8 mouse cellular contexts compared by ENCODE assay signal in genomic region chr8:83995973-83996372, GRCm38 (mm10). TPM values are rescaled to one million over a fixed set of nuclear protein-coding genes. Genes with fewer than 3 reads are reported as not detected.
DNase-seq lines count a peak whose midpoint lies in the region; ATAC-seq lines count a peak whose summit lies in the region.

No protein-coding gene starts in this region.

- H3K9ac ChIP-seq in liver, embryonic 11.5 days (ENCODE audit: low read depth, low read length), result peak overlapping the region; percentile 96
- H3K9ac ChIP-seq in embryonic facial prominence, embryonic 15.5 days, result peak overlapping the region; percentile 78; the same call in 1 of the 2 replicates
- peak overlapping the region; percentile 81; the same call in 1 of the 2 replicates for H3K9ac ChIP-seq in hindbrain, embryonic 15.5 days
- no peak overlapping the region for H3K9ac ChIP-seq in midbrain, embryonic 16.5 days (ENCODE audit: low read depth, low read length)

- WGBS in liver, embryonic 11.5 days, result 31% methylated on average over 12 of the region's 12 CpGs
- WGBS in embryonic facial prominence, embryonic 15.5 days, result 17% methylated on average over 12 of the region's 12 CpGs
- WGBS in hindbrain, embryonic 15.5 days, result 15% methylated on average over 12 of the region's 12 CpGs
- WGBS in midbrain, embryonic 16.5 days, result 10% methylated on average over 12 of the region's 12 CpGs

- peak overlapping the region; percentile 92 for H3K4me3 ChIP-seq in liver, embryonic 11.5 days (ENCODE audit: low read depth, low read length)
- H3K4me3 ChIP-seq in embryonic facial prominence, embryonic 15.5 days (replicated peaks), result peak overlapping the region; percentile 80
- peak overlapping the region; percentile 74; the same call in 1 of the 2 replicates for H3K4me3 ChIP-seq in hindbrain, embryonic 15.5 days
- H3K4me3 ChIP-seq in midbrain, embryonic 16.5 days (ENCODE audit: low read depth, low read length), result no peak overlapping the region

- H3K27me3 ChIP-seq in liver, embryonic 11.5 days (replicated peaks; ENCODE audit: control insufficient read depth, insufficient read depth, low read length), result 0 out of 2 replicates have a peak, but pooled peaks cover 2% of the 10 kb centered on the region
- H3K27me3 ChIP-seq in embryonic facial prominence, embryonic 15.5 days, result no peaks in the 10 kb centered on the region
- H3K27me3 ChIP-seq in hindbrain, embryonic 15.5 days, result peaks cover 6% of the 10 kb centered on the region
- H3K27me3 ChIP-seq in midbrain, embryonic 16.5 days (ENCODE audit: control insufficient read depth, insufficient read depth, low read depth, low read length), result peaks cover 4% of the 10 kb centered on the region; the same call in 1 of the 2 replicates

- intact Hi-C loops in left cerebral cortex, postnatal 25 days (cut with DNase I), result loop anchor here (2.0 to 5.0 kb wide), 2 partner anchors 23 to 981 kb away; partner anchors contain the start of genes Junb and Prkaca

- DNase-seq in liver, embryonic 11.5 days (ENCODE audit: low spot score), result no peak
- DNase-seq in liver, result no peak
- no peak for DNase-seq in left cerebral cortex, postnatal 25 days (ENCODE audit: low spot score in 2 of 2)
- no peak for DNase-seq in c-Kit-positive CD71-positive TER-119-positive erythroid progenitor cells, embryonic 14.5 days (ENCODE audit: low spot score)
- DNase-seq in ovary, postnatal 14 days (ENCODE audit: low spot score), result no peak

- no peak for ATAC-seq in liver, embryonic 11.5 days (replicated peaks; ENCODE audit: low FRiP score)
- ATAC-seq in embryonic facial prominence, embryonic 15.5 days (ENCODE audit: insufficient number of reproducible peaks, low FRiP score, low TSS enrichment, low read depth), result no peak
- no peak; the same call in 1 of the 2 replicates for ATAC-seq in hindbrain, embryonic 15.5 days (ENCODE audit: low FRiP score, low read depth)
- peak; percentile 30 for ATAC-seq in midbrain, embryonic 16.5 days

- peak overlapping the region; percentile 96 for H3K4me2 ChIP-seq in liver, embryonic 11.5 days
- H3K4me2 ChIP-seq in embryonic facial prominence, embryonic 15.5 days (replicated peaks), result peak overlapping the region; percentile 90
- H3K4me2 ChIP-seq in hindbrain, embryonic 15.5 days, result peak overlapping the region; percentile 92
- peak overlapping the region; percentile 84; the same call in 1 of the 2 replicates for H3K4me2 ChIP-seq in midbrain, embryonic 16.5 days (ENCODE audit: low read length)

- H3K36me3 ChIP-seq in liver, embryonic 11.5 days (ENCODE audit: control insufficient read depth, insufficient read depth, low read length), result peaks cover 23% of the 10 kb centered on the region
- H3K36me3 ChIP-seq in embryonic facial prominence, embryonic 15.5 days, result peaks cover 45% of the 10 kb centered on the region
- H3K36me3 ChIP-seq in hindbrain, embryonic 15.5 days, result peaks cover 29% of the 10 kb centered on the region
- peaks cover 8% of the 10 kb centered on the region; the same call in 1 of the 2 replicates for H3K36me3 ChIP-seq in midbrain, embryonic 16.5 days (ENCODE audit: control insufficient read depth, insufficient read depth, low read length)

- no peaks in the 10 kb centered on the region for H3K9me3 ChIP-seq in liver, embryonic 11.5 days (ENCODE audit: control insufficient read depth, low read length)
- H3K9me3 ChIP-seq in embryonic facial prominence, embryonic 15.5 days (replicated peaks), result no peaks in the 10 kb centered on the region
- no peaks in the 10 kb centered on the region for H3K9me3 ChIP-seq in hindbrain, embryonic 15.5 days
- no peaks in the 10 kb centered on the region for H3K9me3 ChIP-seq in midbrain, embryonic 16.5 days (replicated peaks; ENCODE audit: control insufficient read depth, low read length, poor library complexity, severe bottlenecking)

- H3K4me1 ChIP-seq in liver, embryonic 11.5 days (replicated peaks; ENCODE audit: control insufficient read depth, insufficient read depth, low read length), result peaks cover 24% of the 10 kb centered on the region
- H3K4me1 ChIP-seq in embryonic facial prominence, embryonic 15.5 days, result peaks cover 21% of the 10 kb centered on the region
- peaks cover 25% of the 10 kb centered on the region for H3K4me1 ChIP-seq in hindbrain, embryonic 15.5 days (replicated peaks)
- H3K4me1 ChIP-seq in midbrain, embryonic 16.5 days (ENCODE audit: control insufficient read depth, insufficient read depth, low read length), result peaks cover 16% of the 10 kb centered on the region

- peak overlapping the region; percentile 96 for H3K27ac ChIP-seq in liver, embryonic 11.5 days (ENCODE audit: low read depth, low read length)
- peak overlapping the region; percentile 98 for H3K27ac ChIP-seq in embryonic facial prominence, embryonic 15.5 days (replicated peaks)
- no peak overlapping the region for H3K27ac ChIP-seq in hindbrain, embryonic 15.5 days (replicated peaks)
- H3K27ac ChIP-seq in midbrain, embryonic 16.5 days (ENCODE audit: low read length), result no peak overlapping the region

RNA-seq across cellular contexts. Expression of gene Samd1, which starts 1.5 kb away (rescaled TPM):
- polyA plus RNA-seq in liver, embryonic 11.5 days (2014; fragmentation: Nextera tagmentation; extraction: Ambion mirVana), result 13.4 and 17.6 TPM in 2 replicates
- 10.3 and 13.2 TPM in 2 replicates for polyA plus RNA-seq in embryonic facial prominence, embryonic 15.5 days (2015; fragmentation: Nextera tagmentation; extraction: Ambion mirVana)
- 6.2 and 7.3 TPM in 2 replicates for polyA plus RNA-seq in hindbrain, embryonic 15.5 days (2015; fragmentation: Nextera tagmentation; extraction: Ambion mirVana)
- 5.4 and 6.3 TPM in 2 replicates for polyA plus RNA-seq in midbrain, embryonic 16.5 days (2015; fragmentation: Nextera tagmentation; extraction: Ambion mirVana)
- 10 to 100 TPM; 40.7 to 46.8 TPM for total RNA-seq in left cerebral cortex, postnatal 25 days (2021)

RNA-seq across cellular contexts. Expression of gene 1700067K01Rik, which starts 5.3 kb away (rescaled TPM):
- 0.29 and 1.5 TPM in 2 replicates for polyA plus RNA-seq in liver, embryonic 11.5 days (2014; fragmentation: Nextera tagmentation; extraction: Ambion mirVana)
- 1.2 and 1.8 TPM in 2 replicates for polyA plus RNA-seq in embryonic facial prominence, embryonic 15.5 days (2015; fragmentation: Nextera tagmentation; extraction: Ambion mirVana)
- 0.47 and 0.75 TPM in 2 replicates for polyA plus RNA-seq in hindbrain, embryonic 15.5 days (2015; fragmentation: Nextera tagmentation; extraction: Ambion mirVana)
- polyA plus RNA-seq in midbrain, embryonic 16.5 days (2015; fragmentation: Nextera tagmentation; extraction: Ambion mirVana), result 1.1 and 1.3 TPM in 2 replicates
- total RNA-seq in left cerebral cortex, postnatal 25 days (2021), result under 1 TPM; 0.37 to 0.62 TPM

RNA-seq across cellular contexts. Expression of gene 2210011C24Rik, which starts 16.0 kb away (rescaled TPM):
- polyA plus RNA-seq in liver, embryonic 11.5 days (2014; fragmentation: Nextera tagmentation; extraction: Ambion mirVana), result not detected in 2 replicates
- polyA plus RNA-seq in embryonic facial prominence, embryonic 15.5 days (2015; fragmentation: Nextera tagmentation; extraction: Ambion mirVana), result 0.88 and 1.5 TPM in 2 replicates
- 0.41 and 0.70 TPM in 2 replicates for polyA plus RNA-seq in hindbrain, embryonic 15.5 days (2015; fragmentation: Nextera tagmentation; extraction: Ambion mirVana)
- polyA plus RNA-seq in midbrain, embryonic 16.5 days (2015; fragmentation: Nextera tagmentation; extraction: Ambion mirVana), result 0.28 and 0.30 TPM in 2 replicates
- total RNA-seq in left cerebral cortex, postnatal 25 days (2021), result 1 to 10 TPM; 1.3 to 2.1 TPM

RNA-seq across cellular contexts. Expression of gene Prkaca, which starts 23.2 kb away (rescaled TPM):
- 96.9 and 99.2 TPM in 2 replicates for polyA plus RNA-seq in liver, embryonic 11.5 days (2014; fragmentation: Nextera tagmentation; extraction: Ambion mirVana)
- 199 and 217 TPM in 2 replicates for polyA plus RNA-seq in embryonic facial prominence, embryonic 15.5 days (2015; fragmentation: Nextera tagmentation; extraction: Ambion mirVana)
- polyA plus RNA-seq in hindbrain, embryonic 15.5 days (2015; fragmentation: Nextera tagmentation; extraction: Ambion mirVana), result 241 and 250 TPM in 2 replicates
- 225 and 231 TPM in 2 replicates for polyA plus RNA-seq in midbrain, embryonic 16.5 days (2015; fragmentation: Nextera tagmentation; extraction: Ambion mirVana)
- 100 to 1,000 TPM; 250 to 258 TPM for total RNA-seq in left cerebral cortex, postnatal 25 days (2021)

RNA-seq across cellular contexts. Expression of gene Palm3, which starts 25.3 kb away (rescaled TPM):
- polyA plus RNA-seq in liver, embryonic 11.5 days (2014; fragmentation: Nextera tagmentation; extraction: Ambion mirVana), result 0.66 and 1.2 TPM in 2 replicates
- polyA plus RNA-seq in embryonic facial prominence, embryonic 15.5 days (2015; fragmentation: Nextera tagmentation; extraction: Ambion mirVana), result 6.5 and 8.6 TPM in 2 replicates
- polyA plus RNA-seq in hindbrain, embryonic 15.5 days (2015; fragmentation: Nextera tagmentation; extraction: Ambion mirVana), result 8.6 and 8.8 TPM in 2 replicates
- polyA plus RNA-seq in midbrain, embryonic 16.5 days (2015; fragmentation: Nextera tagmentation; extraction: Ambion mirVana), result 2.8 and 4.7 TPM in 2 replicates
- 1 to 10 TPM; 1.2 to 1.4 TPM for total RNA-seq in left cerebral cortex, postnatal 25 days (2021)

Comparison
In these comparisons a context has a peak if more than half of its experiments do, and no peak if none do; other contexts are left out.
1. H3K27ac ChIP-seq: peak in liver, embryonic 11.5 days (single experiment) and embryonic facial prominence, embryonic 15.5 days (single experiment); none in hindbrain, embryonic 15.5 days (single experiment) and midbrain, embryonic 16.5 days (single experiment).
2. Peak in every context shown above with its lines, with median percentiles within 50 percentile points of each other: H3K4me2 ChIP-seq.